8 mouse cellular contexts compared by ENCODE assay signal in genomic region chr12:8207578-8207977, GRCm38 (mm10). TPM values are rescaled to one million over a fixed set of nuclear protein-coding genes. Genes with fewer than 3 reads are reported as not detected.
DNase-seq lines count a peak whose midpoint lies in the region; ATAC-seq and TF ChIP-seq lines count a peak whose summit lies in the region.

No protein-coding gene starts in this region.

- H3K4me2 ChIP-seq in limb, embryonic 15.5 days = peak overlapping the region; percentile 61
- H3K4me2 ChIP-seq in stomach, embryonic 16.5 days (ENCODE audit: low read depth, low read length) = peak overlapping the region; percentile 76

- no peak for TF ChIP-seq EP300 in heart, adult 2 months (IDR thresholded peaks at IDR 0.05; ENCODE audit: insufficient read depth, low read depth, low read length)

- no peaks in the 10 kb centered on the region for H3K9me3 ChIP-seq in limb, embryonic 15.5 days
- H3K9me3 ChIP-seq in stomach, embryonic 16.5 days (replicated peaks; ENCODE audit: control insufficient read depth, low read length) = no peaks in the 10 kb centered on the region

- H3K27ac ChIP-seq in heart, adult 2 months = peak overlapping the region; percentile 62
- H3K27ac ChIP-seq in testis, adult 2 months (ENCODE audit: control insufficient read depth, insufficient read depth, low read depth, low read length) = peak overlapping the region; percentile 93
- no peak overlapping the region for H3K27ac ChIP-seq in limb, embryonic 15.5 days
- 0 out of 2 replicates have a peak overlapping the region, but pooled peaks have one; percentile 74 for H3K27ac ChIP-seq in stomach, embryonic 16.5 days (ENCODE audit: low read length)

- no peaks in the 10 kb centered on the region for H3K27me3 ChIP-seq in heart, adult 2 months (ENCODE audit: control insufficient read depth, insufficient read depth, low read length)
- no peaks in the 10 kb centered on the region for H3K27me3 ChIP-seq in testis, adult 2 months (ENCODE audit: control insufficient read depth, insufficient read depth, low read length)
- no peaks in the 10 kb centered on the region for H3K27me3 ChIP-seq in limb, embryonic 15.5 days
- H3K27me3 ChIP-seq in stomach, embryonic 16.5 days (ENCODE audit: control insufficient read depth, insufficient read depth, low read length) = no peaks in the 10 kb centered on the region; the same call in 1 of the 2 replicates

- intact Hi-C loops in heart, adult 2 months (cut with DNase I) = no loop called here

- peak overlapping the region; percentile 86 for H3K4me3 ChIP-seq in heart, adult 2 months
- H3K4me3 ChIP-seq in testis, adult 2 months (ENCODE audit: control insufficient read depth, low read depth, low read length) = peak overlapping the region; percentile 98
- H3K4me3 ChIP-seq in limb, embryonic 15.5 days = peak overlapping the region; percentile 77
- peak overlapping the region; percentile 86 for H3K4me3 ChIP-seq in stomach, embryonic 16.5 days (replicated peaks; ENCODE audit: low read length)

- no peaks in the 10 kb centered on the region for H3K79me2 ChIP-seq in heart, adult 2 months (replicated peaks; ENCODE audit: control insufficient read depth, insufficient read depth, low read length)

- TF ChIP-seq CTCF in heart, adult 2 months (IDR thresholded peaks at IDR 0.05) = no peak
- TF ChIP-seq CTCF in testis, adult 2 months (IDR thresholded peaks at IDR 0.05; ENCODE audit: control insufficient read depth, insufficient read depth, insufficient replicate concordance, low read depth, low read length) = no peak

- H3K36me3 ChIP-seq in heart, adult 2 months (ENCODE audit: control insufficient read depth, insufficient read depth, low read length) = no peaks in the 10 kb centered on the region; the same call in 1 of the 2 replicates
- no peaks in the 10 kb centered on the region for H3K36me3 ChIP-seq in testis, adult 2 months (ENCODE audit: control insufficient read depth, insufficient read depth, low read length)
- H3K36me3 ChIP-seq in limb, embryonic 15.5 days = no peaks in the 10 kb centered on the region
- H3K36me3 ChIP-seq in stomach, embryonic 16.5 days (ENCODE audit: control insufficient read depth, insufficient read depth, low read length) = no peaks in the 10 kb centered on the region

- H3K4me1 ChIP-seq in heart, adult 2 months (ENCODE audit: control insufficient read depth, insufficient read depth, low read length) = no peaks in the 10 kb centered on the region; the same call in 1 of the 2 replicates
- no peaks in the 10 kb centered on the region for H3K4me1 ChIP-seq in testis, adult 2 months (ENCODE audit: control insufficient read depth, insufficient read depth, low read length)
- H3K4me1 ChIP-seq in limb, embryonic 15.5 days = peaks cover 3% of the 10 kb centered on the region; the same call in 1 of the 2 replicates
- H3K4me1 ChIP-seq in stomach, embryonic 16.5 days (ENCODE audit: control insufficient read depth, insufficient read depth, low read length) = 0 out of 2 replicates have a peak, but pooled peaks cover 2% of the 10 kb centered on the region

- no peak for ATAC-seq in limb, embryonic 15.5 days (ENCODE audit: insufficient number of reproducible peaks, low FRiP score, low TSS enrichment, low read depth)
- ATAC-seq in stomach, embryonic 16.5 days (ENCODE audit: insufficient read depth, low FRiP score) = peak; percentile 21; the same call in 1 of the 2 replicates
- no peak for ATAC-seq in megakaryocyte-erythroid progenitor cell, adult 5-6 weeks (replicated peaks; ENCODE audit: low FRiP score, low TSS enrichment, poor library complexity, severe bottlenecking)

- DNase-seq in heart, adult 2 months = no peak
- DNase-seq in heart, adult 8-10 months (ENCODE audit: low spot score) = no peak
- DNase-seq in testis, postnatal 10 days (ENCODE audit: low spot score) = no peak
- DNase-seq in ovary, postnatal 10 days (ENCODE audit: low spot score) = no peak

- no peak for TF ChIP-seq POLR2A in heart, adult 2 months (IDR thresholded peaks at IDR 0.05; ENCODE audit: insufficient read depth, low read depth, low read length)
- TF ChIP-seq POLR2A in testis, adult 2 months (IDR thresholded peaks at IDR 0.05; ENCODE audit: control insufficient read depth, low read depth, low read length) = no peak

- WGBS in heart, adult 2 months = 17% methylated on average over 5 of the region's 5 CpGs
- WGBS in limb, embryonic 15.5 days = 20% methylated on average over 5 of the region's 5 CpGs
- WGBS in stomach, embryonic 16.5 days = 17% methylated on average over 5 of the region's 5 CpGs

- H3K9ac ChIP-seq in heart, adult 2 months (ENCODE audit: low read depth, low read length) = peak overlapping the region; percentile 96
- H3K9ac ChIP-seq in limb, embryonic 15.5 days = peak overlapping the region; percentile 55
- peak overlapping the region; percentile 89 for H3K9ac ChIP-seq in stomach, embryonic 16.5 days (ENCODE audit: low read length)

RNA-seq across cellular contexts. Expression of gene Ldah, which starts 0.3 kb away (rescaled TPM):
- total RNA-seq in heart, adult 2 months (2021) = 10 to 100 TPM; 25.1 to 31.0 TPM
- 26.1 and 54.6 TPM in 2 replicates for polyA plus RNA-seq in heart, adult 2 months (2012; rRNA removed)
- total RNA-seq in heart, adult 8-10 months (2022) = 10 to 100 TPM; 22.5 to 30.8 (median 28.1) TPM
- 12.1 and 13.4 TPM in 2 replicates for polyA plus RNA-seq in testis, adult 2 months (2012; rRNA removed)
- 56.7 and 64.2 TPM in 2 replicates for polyA plus RNA-seq in limb, embryonic 15.5 days (2015; fragmentation: Nextera tagmentation; extraction: Ambion mirVana)
- 56.6 and 58.3 TPM in 2 replicates for polyA plus RNA-seq in stomach, embryonic 16.5 days (2015; fragmentation: Nextera tagmentation; extraction: Ambion mirVana)
- total RNA-seq in megakaryocyte-erythroid progenitor cell, adult 5-6 weeks (2014; fragmentation: Nextera tagmentation) = 28.1 and 33.6 TPM in 2 replicates
- 42.0 and 45.6 TPM in 2 replicates for total RNA-seq in megakaryocyte-erythroid progenitor cell, adult 5-6 weeks (2017)
